Mouse (Mus musculus) spleen, postnatal 36 days (tissue): Measurements from ENCODE around the gene Gm12216.
A peak's percentile ranks its signal among the peaks of the same experiment; 100 is the strongest.

ENCODE experiments used
- DNase-seq, 2 experiments: peaks; one replicate each; pipeline ENCODE4 v3.0.0; 2022; ENCODE audit warnings: low spot score in 2 of 2, mixed read lengths in 1 of 2

The Gm12216 gene

GRCm38 (mm10) chr11:53742353-53742752, 116.7 kb downstream of the Gm12216 start:
- DNase-seq = no peak

DNA sequence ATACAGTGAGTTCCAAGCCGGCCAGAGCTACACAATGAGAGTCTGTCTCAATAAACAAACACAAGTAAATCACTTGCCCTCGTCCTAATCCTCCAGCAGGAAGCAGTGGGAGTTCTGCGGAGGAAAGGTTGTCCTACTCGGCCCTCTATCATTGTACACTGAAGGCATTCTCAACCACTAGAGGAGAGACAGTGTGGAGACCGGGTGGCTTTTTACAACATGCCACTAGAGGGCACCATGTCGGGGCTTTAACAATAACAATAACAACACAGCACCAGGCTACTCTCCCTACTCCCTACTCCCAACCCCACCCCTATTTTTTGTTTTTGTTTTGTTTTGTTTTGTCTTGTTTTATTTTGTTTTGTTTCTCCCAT, 121.5 kb downstream of the Gm12216 start:
- peak; percentile 34 to 55 for DNase-seq

DNA sequence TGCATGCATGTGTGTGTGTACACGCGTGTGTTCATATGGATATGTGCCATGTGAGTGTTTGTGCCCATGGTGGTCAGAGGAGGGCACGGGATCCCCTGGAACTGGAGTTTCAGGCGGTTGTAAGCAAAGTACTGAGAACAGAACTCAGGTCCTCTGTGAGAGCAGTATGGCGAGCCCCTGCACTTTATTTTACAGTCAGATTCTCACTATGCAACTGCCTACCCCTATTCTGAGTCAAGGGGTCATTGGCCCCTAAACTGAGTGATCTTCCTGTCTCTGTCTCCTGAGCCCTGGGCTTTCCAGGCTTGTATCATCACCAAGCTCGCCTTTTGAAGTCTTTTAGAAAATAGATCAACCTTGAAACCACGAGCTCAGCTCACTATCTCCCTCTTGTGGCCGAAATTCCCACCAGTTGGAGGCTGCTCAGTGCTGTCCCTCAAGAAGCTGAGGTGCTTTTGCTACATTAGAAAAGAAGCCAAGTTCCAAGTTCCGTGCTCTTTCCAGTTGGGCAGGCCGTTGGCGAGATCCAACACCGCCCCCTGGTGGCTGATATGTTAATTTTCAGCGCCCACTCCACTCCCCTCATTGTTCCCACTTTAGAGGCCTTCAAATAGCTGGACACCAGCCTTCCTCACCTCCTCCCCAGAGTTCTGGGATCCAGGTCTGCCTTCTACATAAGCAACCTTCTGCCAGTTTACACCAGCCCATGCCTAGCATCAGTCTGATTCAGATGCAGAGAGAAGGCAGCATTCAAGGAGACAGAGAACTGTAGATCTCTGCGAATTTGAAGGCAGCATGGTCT, 122.1 kb downstream of the Gm12216 start:
- peak; percentile 47 for DNase-seq

GRCm38 (mm10) chr11:53735682-53736245, 123.3 kb downstream of the Gm12216 start:
- DNase-seq = peak; percentile 54 to 61

DNA sequence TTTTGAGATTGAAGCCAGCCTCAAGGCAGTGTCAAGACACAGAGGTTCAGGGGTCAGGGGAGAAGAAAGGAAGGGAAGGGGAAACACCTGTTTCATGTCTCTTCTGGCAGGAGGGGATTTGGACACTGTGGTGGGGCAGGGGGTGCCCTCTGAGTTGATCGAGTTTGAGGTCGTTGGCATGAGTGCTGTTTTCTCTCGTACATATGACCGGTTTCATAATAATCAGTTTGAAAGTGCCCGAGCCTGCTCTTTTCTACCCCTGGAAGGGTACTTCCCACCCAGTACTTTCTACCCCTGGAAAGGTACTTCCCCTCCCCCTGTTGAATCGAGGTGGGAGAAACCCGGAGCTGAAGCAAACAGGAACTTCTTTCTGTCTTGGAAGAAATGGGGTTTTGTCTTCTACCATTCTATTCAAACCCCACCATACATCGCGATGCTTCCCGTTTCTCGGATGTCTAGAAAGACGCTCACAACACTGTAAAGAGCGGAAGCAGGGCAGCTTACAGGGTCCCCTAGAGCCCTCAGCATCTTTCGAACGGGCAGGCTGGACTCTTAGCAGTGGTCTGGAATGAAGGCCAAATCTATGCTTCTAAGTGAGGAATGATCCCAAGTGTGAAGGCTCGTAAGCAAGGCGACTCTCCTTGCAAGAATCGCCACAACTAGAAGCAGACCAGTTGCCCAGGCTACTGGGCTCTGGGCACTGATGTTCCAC, 123.9 kb downstream of the Gm12216 start:
- no peak for DNase-seq

DNA sequence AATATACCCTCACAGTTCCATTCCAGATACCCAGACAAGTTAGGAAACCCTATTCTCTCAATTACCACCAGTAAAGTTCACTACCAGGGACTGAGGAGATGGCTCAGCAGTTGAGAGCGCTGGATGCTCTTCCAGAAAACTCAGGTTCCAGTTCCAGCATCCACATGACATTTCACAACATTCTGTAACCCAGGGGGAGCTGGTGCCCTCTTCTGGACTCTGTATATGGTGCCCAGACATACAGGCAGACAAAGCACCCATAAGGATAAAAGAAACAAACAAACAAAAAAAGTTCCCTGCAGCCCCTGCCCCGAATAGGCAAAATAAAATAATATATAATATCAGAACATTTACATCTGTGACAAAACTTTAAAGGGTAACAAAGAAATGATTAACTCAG, 124.6 kb downstream of the Gm12216 start:
- DNase-seq = no peak

DNA sequence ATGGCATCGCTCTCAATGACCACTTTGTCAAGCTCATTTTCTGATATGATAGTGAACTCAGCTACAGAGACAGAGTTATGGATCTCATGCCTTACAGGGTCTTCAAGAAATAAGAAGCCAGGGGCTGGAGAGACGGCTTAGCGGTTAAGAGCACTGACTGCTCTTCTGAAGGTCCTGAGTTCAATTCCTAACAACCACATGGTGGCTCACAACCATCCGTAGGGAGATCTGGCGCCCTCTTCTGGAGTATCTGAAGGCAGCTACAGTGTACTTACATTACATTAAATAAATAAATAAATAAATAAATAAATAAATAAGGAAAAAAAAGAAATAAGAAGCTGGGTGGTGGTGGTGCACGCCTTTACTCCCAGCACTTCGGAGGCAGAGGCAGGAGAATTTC, 125.2 kb downstream of the Gm12216 start:
- DNase-seq = no peak
